Mouse (Mus musculus) kidney, adult 2 months (tissue): ENCODE measurements at regions not wholly inside any gene's neighbourhood (a gene's known extent, or its start where the extent isn't known, plus 50 kb on each side); places are given as distances from the start of the nearest gene placed in this dataset.

Source experiments
- DNase-seq: peaks from one replicate; pipeline ENCODE4 v3.0.0; 2021
- H3K27ac ChIP-seq: fragments of 200-500 bp; 2 replicates; pipeline ENCODE4 v1.5.1; 2012; ENCODE audit warnings: low read depth, low read length, control low read depth, inconsistent platforms; ENCODE audit not compliant: insufficient read depth
- H3K27me3 ChIP-seq: fragments of 200-500 bp; replicated peaks from 2 replicates; pipeline ENCODE4 v1.6.1; 2012; ENCODE audit warnings: mild to moderate bottlenecking, moderate library complexity, low read length, inconsistent platforms; ENCODE audit not compliant: control insufficient read depth, insufficient read depth
- H3K36me3 ChIP-seq: fragments of 200-500 bp; 2 replicates; pipeline ENCODE4 v1.6.1; 2012; ENCODE audit warnings: mild to moderate bottlenecking, moderate library complexity, low read length, inconsistent platforms; ENCODE audit not compliant: control insufficient read depth, insufficient read depth
- H3K4me1 ChIP-seq: fragments of 200-500 bp; 2 replicates; pipeline ENCODE4 v1.6.1; 2011; ENCODE audit warnings: low read length; ENCODE audit not compliant: control insufficient read depth, insufficient read depth
- H3K4me3 ChIP-seq: fragments of 200-500 bp; 2 replicates; pipeline ENCODE4 v1.5.1; 2011; ENCODE audit warnings: mild to moderate bottlenecking, low read depth, low read length, control low read depth; ENCODE audit not compliant: insufficient read depth
- CTCF ChIP-seq: fragments of 200-500 bp; conservative IDR thresholded peaks from 2 replicates; pipeline ENCODE4 v1.5.1; 2011; ENCODE audit warnings: low read depth, mild to moderate bottlenecking, control low read depth, low read length, moderate library complexity, mixed read lengths; ENCODE audit not compliant: insufficient read depth, insufficient read length
- POLR2A ChIP-seq: fragments of 200-500 bp; IDR thresholded peaks from one replicate; pipeline ENCODE4 v1.6.1; 2011; ENCODE audit warnings: low read depth, low read length, control low read depth
- WGBS: fragments of 180-500 bp; shearing (Covaris S2); methylation state at CpG from one replicate; pipeline ENCODE4 v1.1.7; 2018; 5-methylcytosine and 5-hydroxymethylcytosine counted together

- DNase-seq = no peak
- H3K4me1 ChIP-seq = no peaks in the 10 kb centered on the region
- no peaks in the 10 kb centered on the region for H3K27me3 ChIP-seq
- no peak overlapping the region for H3K27ac ChIP-seq
- H3K4me3 ChIP-seq = no peak overlapping the region
- 70% methylated on average over 3 of the region's 3 CpGs for WGBS
- TF ChIP-seq CTCF (no peak), POLR2A (no peak)
- H3K36me3 ChIP-seq = no peaks in the 10 kb centered on the region
These were observed 424.4 kb upstream of the Fign start for GRCm38 (mm10) chr2:64522233-64522632.

GRCm38 (mm10) chr2:64495725-64496124 lies 397.9 kb upstream of the Fign start:
- Histone ChIP-seq H3K4me1 (no peaks in the 10 kb centered on the region), H3K27ac (no peak overlapping the region), H3K4me3 (no peak overlapping the region), H3K27me3 (no peaks in the 10 kb centered on the region), H3K36me3 (no peaks in the 10 kb centered on the region)
- TF ChIP-seq POLR2A = no peak
- TF ChIP-seq CTCF = no peak
- no peak for DNase-seq

GRCm38 (mm10) chr2:64466412-64466970 lies 368.7 kb upstream of the Fign start:
- H3K27ac ChIP-seq = no peak overlapping the region
- TF ChIP-seq POLR2A (no peak), CTCF (no peak)
- no peaks in the 10 kb centered on the region for H3K27me3 ChIP-seq
- H3K36me3 ChIP-seq = no peaks in the 10 kb centered on the region
- 46% methylated on average over 12 of the region's 12 CpGs for WGBS
- no peaks in the 10 kb centered on the region for H3K4me1 ChIP-seq
- DNase-seq = no peak
- no peak overlapping the region for H3K4me3 ChIP-seq

- WGBS = 59% methylated on average over 8 of the region's 8 CpGs
- Histone ChIP-seq H3K27me3 (no peaks in the 10 kb centered on the region), H3K27ac (no peak overlapping the region), H3K4me1 (no peaks in the 10 kb centered on the region), H3K36me3 (no peaks in the 10 kb centered on the region), H3K4me3 (no peak overlapping the region)
- TF ChIP-seq POLR2A (no peak), CTCF (no peak)
- DNase-seq = no peak
These were observed 364.8 kb upstream of the Fign start for GRCm38 (mm10) chr2:64462466-64463114.

GRCm38 (mm10) chr2:64462041-64462440 lies 364.2 kb upstream of the Fign start:
- H3K36me3 ChIP-seq = no peaks in the 10 kb centered on the region
- TF ChIP-seq POLR2A (no peak), CTCF (no peak)
- H3K4me3 ChIP-seq = no peak overlapping the region; the same call in 1 of the 2 replicates
- peak; percentile 29 for DNase-seq
- no peaks in the 10 kb centered on the region for H3K27me3 ChIP-seq
- peak overlapping the region; percentile 93 for H3K27ac ChIP-seq
- H3K4me1 ChIP-seq = no peaks in the 10 kb centered on the region
- 55% methylated on average over 11 of the region's 11 CpGs for WGBS

GRCm38 (mm10) chr2:64461636-64462035 lies 363.8 kb upstream of the Fign start:
- Histone ChIP-seq H3K36me3 (no peaks in the 10 kb centered on the region), H3K27me3 (no peaks in the 10 kb centered on the region), H3K4me3 (no peak overlapping the region; the same call in 1 of the 2 replicates), H3K4me1 (no peaks in the 10 kb centered on the region), H3K27ac (peak overlapping the region; percentile 93)
- WGBS = 55% methylated on average over 9 of the region's 9 CpGs
- TF ChIP-seq CTCF (no peak), POLR2A (no peak)
- DNase-seq = peak; percentile 68

- peak; percentile 47 for DNase-seq
- Histone ChIP-seq H3K27me3 (no peaks in the 10 kb centered on the region), H3K27ac (no peak overlapping the region), H3K4me1 (no peaks in the 10 kb centered on the region), H3K36me3 (no peaks in the 10 kb centered on the region), H3K4me3 (no peak overlapping the region)
- 62% methylated on average over 5 of the region's 5 CpGs for WGBS
- TF ChIP-seq POLR2A (no peak), CTCF (peak; percentile 52)
These were observed 360.3 kb upstream of the Fign start for GRCm38 (mm10) chr2:64458171-64458570.
